Mouse (Mus musculus) heart, adult 2 months (tissue): ENCODE data around the gene Rgmb.

Experiments
- CTCF ChIP-seq: fragments of 200-600 bp; IDR thresholded peaks from 2 replicates; pipeline ENCODE4 v1.8.1; 2022; ENCODE audit warnings: antibody characterized with exemption, mild to moderate bottlenecking, moderate library complexity
- POLR2A ChIP-seq: fragments of 200-500 bp; IDR thresholded peaks from 2 replicates; pipeline ENCODE4 v1.6.1; 2011; ENCODE audit warnings: mild to moderate bottlenecking, low read depth, low read length, control low read depth; ENCODE audit not compliant: insufficient read depth

- no peak for TF ChIP-seq POLR2A
- no peak for TF ChIP-seq CTCF
Observed at GRCm38 (mm10) chr17:15817096-15817450, 13.8 kb downstream of the Rgmb start.
